Mouse (Mus musculus): Measurements from ENCODE around the gene Fgfbp1. TPM values are rescaled to one million over a fixed set of nuclear protein-coding genes. Genes with fewer than 3 reads are reported as not detected.

Fgfbp1 gene
- polyA plus RNA-seq (2012; ENCODE audit: low replicate concordance), result not detected in 2 replicates

GRCm38 (mm10) chr5:43981620-43982019 is at the start of gene Fgfbp1:
TSS of gene Fgfbp1 (minus strand) at chr5:43981779.

Other genes with a start within 250 kb of the Fgfbp1 start
- gene Bst1, start 162.9 kb downstream of the Fgfbp1 start, polyA plus RNA-seq (2012; ENCODE audit: low replicate concordance), result 3.2 and 6.6 TPM in 2 replicates
- 25.1 and 30.7 TPM in 2 replicates for gene Fbxl5, start 160.1 kb downstream of the Fgfbp1 start, polyA plus RNA-seq (2012; ENCODE audit: low replicate concordance)
- gene Cd38, start 113.2 kb downstream of the Fgfbp1 start, polyA plus RNA-seq (2012; ENCODE audit: low replicate concordance), result 4.4 and 7.7 TPM in 2 replicates
- 0.40 and 0.90 TPM in 2 replicates for gene Gm7879, start 68.6 kb downstream of the Fgfbp1 start, polyA plus RNA-seq (2012; ENCODE audit: low replicate concordance)
- not detected in 2 replicates for gene Prom1, start 120.3 kb upstream of the Fgfbp1 start, polyA plus RNA-seq (2012; ENCODE audit: low replicate concordance)
- gene Tapt1, start 244.8 kb upstream of the Fgfbp1 start, polyA plus RNA-seq (2012; ENCODE audit: low replicate concordance), result 36.1 and 41.0 TPM in 2 replicates